Mouse (Mus musculus) forebrain, postnatal 0 days (tissue): ENCODE measurements around the gene Ust. TPM values are rescaled to one million over a fixed set of nuclear protein-coding genes. Genes with fewer than 3 reads are reported as not detected.

Experiments used
- ATAC-seq: fragments of 200-750 bp; cut with Nextera tagmentation; 2 replicates; pipeline ENCODE4 v1.8.0; 2017; ENCODE audit warnings: mild to moderate bottlenecking, moderate library complexity
- DNase-seq: peaks from one replicate; pipeline ENCODE4 v3.0.0-alpha.2; 2015
- H3K27ac ChIP-seq: fragments of 300-500 bp; sonication (generic); 2 replicates; pipeline ENCODE4 v1.5.1; 2014; ENCODE audit warnings: low read depth, mild to moderate bottlenecking, antibody characterized with exemption, low read length, moderate library complexity, mixed read lengths
- H3K27me3 ChIP-seq: fragments of 300-500 bp; sonication (generic); 2 replicates; pipeline ENCODE4 v1.6.1; 2014; ENCODE audit warnings: mild to moderate bottlenecking, low read length, mixed read lengths; ENCODE audit not compliant: insufficient read depth
- H3K36me3 ChIP-seq: fragments of 300-500 bp; sonication (generic); 2 replicates; pipeline ENCODE4 v1.6.1; 2014; ENCODE audit warnings: mild to moderate bottlenecking, moderate library complexity; ENCODE audit not compliant: insufficient read depth
- H3K4me1 ChIP-seq: fragments of 300-500 bp; sonication (generic); 2 replicates; pipeline ENCODE4 v1.6.1; 2014; ENCODE audit warnings: antibody characterized with exemption; ENCODE audit not compliant: insufficient read depth
- H3K4me2 ChIP-seq: fragments of 300-500 bp; sonication (generic); 2 replicates; pipeline ENCODE4 v1.6.1; 2014; ENCODE audit warnings: low read depth, mild to moderate bottlenecking, moderate library complexity
- H3K4me3 ChIP-seq: fragments of 300-500 bp; sonication (generic); 2 replicates; pipeline ENCODE4 v1.5.1; 2014; ENCODE audit warnings: low read depth, low read length, mixed read lengths
- H3K9ac ChIP-seq: fragments of 300-500 bp; sonication (generic); 2 replicates; pipeline ENCODE4 v1.6.1; 2014; ENCODE audit warnings: mild to moderate bottlenecking
- H3K9me3 ChIP-seq: fragments of 300-500 bp; sonication (generic); 2 replicates; pipeline ENCODE4 v1.6.1; 2016; ENCODE audit warnings: low read length
- CTCF ChIP-seq: sonication (generic); IDR thresholded peaks from 2 replicates; pipeline ENCODE4 v1.5.1; 2016; ENCODE audit warnings: antibody characterized with exemption, control low read depth, low read depth
- WGBS: fragments of 180-500 bp; shearing (Covaris S2); extraction: QIAGEN DNeasy Blood & Tissue Kit; methylation state at CpG from one replicate; pipeline ENCODE4 v1.1.7; 2014; 5-methylcytosine and 5-hydroxymethylcytosine counted together
- polyA plus RNA-seq: library from polyadenylated mRNA; unstranded; fragments of >200 nt; fragmentation: Nextera tagmentation; extraction: Ambion mirVana; gene quantifications from 2 replicates; pipeline ENCODE4 v1.2.1, GENCODE M21; 2015
- total RNA-seq: library from RNA; depleted of rRNA; stranded (reverse); fragments of >200 nt; gene quantifications from 2 replicates; pipeline ENCODE4 v1.2.3, GENCODE M21; 2014

Ust gene
- total and polyA plus RNA-seq, 2 experiments from 2014 or later, result 5.7 to 8.9 TPM

DNA sequence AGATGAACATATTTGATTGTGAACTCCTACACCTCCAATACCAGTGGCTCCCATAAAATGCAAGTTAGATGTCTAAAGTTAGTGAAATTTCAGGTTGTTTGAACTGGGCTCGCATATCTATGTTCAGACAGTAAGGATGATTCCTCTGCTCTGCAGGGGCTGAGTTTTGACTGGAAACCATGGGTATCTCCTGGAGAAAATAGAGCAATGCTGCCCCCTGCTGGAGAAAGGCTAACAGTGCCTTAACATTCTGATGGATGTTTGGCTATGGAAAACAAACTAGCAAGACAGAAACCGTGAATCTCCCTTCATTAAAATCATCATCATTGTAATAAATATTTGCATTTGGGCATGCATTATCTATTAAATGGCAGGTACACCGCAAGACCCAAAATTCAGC, 278.4 kb downstream of the Ust start:
- no peaks in the 10 kb centered on the region for H3K36me3 ChIP-seq
- DNase-seq (peak; percentile 93), ATAC-seq (peak; percentile 82)
- no peaks in the 10 kb centered on the region for H3K27me3 ChIP-seq
- peak; percentile 96 for TF ChIP-seq CTCF
- H3K4me3 ChIP-seq, result no peak overlapping the region
- H3K4me2 ChIP-seq, result no peak overlapping the region
- 7% methylated on average over 3 of the region's 3 CpGs for WGBS
- no peaks in the 10 kb centered on the region for H3K4me1 ChIP-seq
- no peak overlapping the region for H3K9ac ChIP-seq
- H3K9me3 ChIP-seq, result no peaks in the 10 kb centered on the region
- H3K27ac ChIP-seq, result no peak overlapping the region

GRCm38 (mm10) chr10:8236780-8237571, 281.6 kb downstream of the Ust start:
- no peak overlapping the region for H3K4me3 ChIP-seq
- H3K27ac ChIP-seq, result no peak overlapping the region
- DNase-seq (no peak), ATAC-seq (no peak)
- 91% methylated on average over 10 of the region's 10 CpGs for WGBS
- H3K4me1 ChIP-seq, result no peaks in the 10 kb centered on the region
- no peak overlapping the region for H3K4me2 ChIP-seq
- H3K9me3 ChIP-seq, result no peaks in the 10 kb centered on the region
- no peak for TF ChIP-seq CTCF
- H3K27me3 ChIP-seq, result no peaks in the 10 kb centered on the region
- H3K9ac ChIP-seq, result no peak overlapping the region
- H3K36me3 ChIP-seq, result no peaks in the 10 kb centered on the region

DNA sequence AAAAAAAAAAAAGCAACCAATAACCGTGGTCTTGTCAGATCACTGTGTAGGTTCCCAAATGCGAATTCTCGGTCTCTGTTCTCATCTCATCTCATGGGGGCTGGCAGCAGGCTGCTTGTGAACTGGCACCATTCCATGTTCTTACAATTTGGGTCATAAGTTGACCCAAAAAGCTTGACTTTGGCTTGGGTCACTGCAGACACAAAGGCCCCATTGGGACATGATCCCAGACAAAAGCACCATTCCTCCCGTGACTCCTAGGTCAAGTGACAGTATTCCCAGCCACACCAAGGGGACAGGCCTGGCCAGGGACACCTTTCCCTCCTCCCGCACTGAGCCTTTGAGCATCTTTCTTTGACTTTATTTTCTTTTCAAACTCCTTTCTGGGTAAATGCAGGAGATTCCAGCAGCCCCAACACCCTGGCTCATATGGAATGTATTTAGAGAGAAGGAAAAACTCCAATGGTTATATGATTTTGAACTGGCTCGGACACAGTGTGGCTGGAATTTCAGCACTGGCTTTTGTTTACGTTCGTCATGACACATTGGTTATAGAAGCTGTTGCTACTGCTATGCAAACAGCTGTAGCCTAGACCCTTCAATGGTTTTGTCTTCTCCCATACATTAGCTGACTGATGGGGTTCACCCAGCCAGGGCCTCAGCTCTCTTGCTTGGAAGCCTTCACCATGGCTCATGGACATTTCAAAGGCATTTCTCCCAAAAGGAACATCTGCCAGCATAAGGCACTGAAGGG, 285.3 kb downstream of the Ust start:
- DNase-seq, result no peak
- no peak overlapping the region for H3K4me3 ChIP-seq
- H3K36me3 ChIP-seq, result no peaks in the 10 kb centered on the region
- no peak overlapping the region for H3K4me2 ChIP-seq
- no peak overlapping the region for H3K27ac ChIP-seq
- TF ChIP-seq CTCF, result no peak
- WGBS, result 90% methylated on average over 8 of the region's 8 CpGs
- ATAC-seq, result no peak
- no peak overlapping the region for H3K9ac ChIP-seq
- no peaks in the 10 kb centered on the region for H3K9me3 ChIP-seq
- no peaks in the 10 kb centered on the region for H3K4me1 ChIP-seq
- no peaks in the 10 kb centered on the region for H3K27me3 ChIP-seq

GRCm38 (mm10) chr10:8232535-8232934, 286.1 kb downstream of the Ust start:
- Histone ChIP-seq H3K4me1 (no peaks in the 10 kb centered on the region), H3K36me3 (no peaks in the 10 kb centered on the region), H3K27ac (no peak overlapping the region), H3K4me2 (no peak overlapping the region), H3K9me3 (no peaks in the 10 kb centered on the region), H3K9ac (no peak overlapping the region), H3K27me3 (no peaks in the 10 kb centered on the region), H3K4me3 (no peak overlapping the region)
- 94% methylated on average over 6 of the region's 6 CpGs for whole genome bisulfite sequencing
- DNase-seq (no peak), ATAC-seq (no peak)
- TF ChIP-seq CTCF, result no peak

- 62% methylated on average over 3 of the region's 3 CpGs for WGBS
- no peak overlapping the region for H3K4me2 ChIP-seq
- H3K4me1 ChIP-seq, result no peaks in the 10 kb centered on the region
- H3K4me3 ChIP-seq, result no peak overlapping the region
- TF ChIP-seq CTCF, result no peak
- H3K9ac ChIP-seq, result no peak overlapping the region
- no peaks in the 10 kb centered on the region for H3K9me3 ChIP-seq
- DNase-seq (no peak), ATAC-seq (no peak)
- H3K36me3 ChIP-seq, result no peaks in the 10 kb centered on the region
- H3K27ac ChIP-seq, result no peak overlapping the region; the same call in 1 of the 2 replicates
- H3K27me3 ChIP-seq, result no peaks in the 10 kb centered on the region
Observed at GRCm38 (mm10) chr10:8228375-8228743, 290.3 kb downstream of the Ust start.

GRCm38 (mm10) chr10:8227705-8228374, 290.8 kb downstream of the Ust start:
- no peaks in the 10 kb centered on the region for H3K27me3 ChIP-seq
- no peak overlapping the region for H3K27ac ChIP-seq
- 34% methylated on average over 5 of the region's 5 CpGs for WGBS
- H3K4me2 ChIP-seq, result no peak overlapping the region
- DNase-seq, result peak; percentile 78
- H3K9me3 ChIP-seq, result no peaks in the 10 kb centered on the region
- ATAC-seq, result peak; percentile 96
- no peak overlapping the region for H3K4me3 ChIP-seq
- H3K9ac ChIP-seq, result no peak overlapping the region
- H3K36me3 ChIP-seq, result no peaks in the 10 kb centered on the region
- no peaks in the 10 kb centered on the region for H3K4me1 ChIP-seq
- TF ChIP-seq CTCF, result no peak

- Histone ChIP-seq H3K36me3 (no peaks in the 10 kb centered on the region), H3K9me3 (no peaks in the 10 kb centered on the region), H3K4me3 (no peak overlapping the region), H3K27me3 (no peaks in the 10 kb centered on the region), H3K4me2 (no peak overlapping the region), H3K27ac (no peak overlapping the region), H3K9ac (no peak overlapping the region), H3K4me1 (no peaks in the 10 kb centered on the region)
- 74% methylated on average over 3 of the region's 3 CpGs for WGBS
- no peak for TF ChIP-seq CTCF
- DNase-seq (no peak), ATAC-seq (no peak)
Observed at GRCm38 (mm10) chr10:8226650-8227049, 292.0 kb downstream of the Ust start.
